Mouse (Mus musculus): ENCODE measurements at regions not wholly inside any gene's neighbourhood (a gene's known extent, or its start where the extent isn't known, plus 50 kb on each side); places are given as distances from the start of the nearest gene placed in this dataset.

- no peak for ATAC-seq (ENCODE audit: insufficient number of reproducible peaks, low FRiP score, low TSS enrichment, low read depth)
- H3K9me3 ChIP-seq (replicated peaks) = no peaks in the 10 kb centered on the region
- H3K4me2 ChIP-seq (replicated peaks) = no peak overlapping the region
- H3K27me3 ChIP-seq = no peaks in the 10 kb centered on the region
- H3K4me3 ChIP-seq (replicated peaks) = no peak overlapping the region
- no peak overlapping the region for H3K9ac ChIP-seq
- H3K4me1 ChIP-seq = no peaks in the 10 kb centered on the region
- no peaks in the 10 kb centered on the region for H3K36me3 ChIP-seq
- no peak overlapping the region for H3K27ac ChIP-seq (replicated peaks)
- WGBS = 50% methylated on average over 9 of the region's 9 CpGs
Measured at GRCm38 (mm10) chr6:17198876-17199275, 82.1 kb upstream of the Cav2 start.

DNA sequence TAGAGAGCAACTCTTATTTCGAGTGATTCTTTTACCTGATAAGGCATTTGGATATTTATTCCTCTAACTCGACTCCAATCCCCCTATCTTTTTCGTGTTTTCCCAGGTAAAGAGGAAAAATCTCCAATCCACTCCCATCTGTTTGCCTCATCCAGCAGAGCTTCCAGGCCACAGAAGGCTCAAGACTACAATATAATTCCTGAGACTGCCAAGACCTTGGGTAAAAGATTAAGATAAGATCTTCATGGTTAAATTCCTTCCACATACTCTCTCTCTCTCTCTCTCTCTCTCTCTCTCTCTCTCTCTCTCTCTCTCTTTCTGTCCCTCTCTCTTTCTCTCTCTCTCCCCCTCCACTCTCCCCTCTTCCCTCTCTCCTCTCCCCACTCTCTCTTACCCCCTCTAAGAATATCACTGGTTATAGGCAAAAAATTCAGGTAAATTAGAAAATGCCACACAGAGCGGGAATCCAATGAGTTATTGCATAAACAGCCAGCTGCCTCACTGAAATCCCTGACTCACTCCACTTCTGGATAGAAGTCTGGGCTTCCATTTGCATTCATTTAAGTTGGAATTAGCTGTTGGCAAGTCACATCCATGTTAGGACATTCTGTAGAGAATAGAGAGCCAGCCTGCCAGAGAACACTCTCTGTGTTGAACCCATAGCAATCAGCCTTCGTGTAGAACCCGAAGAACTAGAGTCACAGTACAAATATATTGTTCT lies 78.9 kb upstream of the Cav2 start:
- H3K36me3 ChIP-seq = no peaks in the 10 kb centered on the region
- H3K4me1 ChIP-seq = peaks cover 6% of the 10 kb centered on the region; the same call in 1 of the 2 replicates
- H3K27me3 ChIP-seq = no peaks in the 10 kb centered on the region
- no peak overlapping the region for H3K4me3 ChIP-seq (replicated peaks)
- 53% methylated on average over 6 of the region's 6 CpGs for WGBS
- no peak overlapping the region for H3K4me2 ChIP-seq (replicated peaks)
- no peaks in the 10 kb centered on the region for H3K9me3 ChIP-seq (replicated peaks)
- ATAC-seq (ENCODE audit: insufficient number of reproducible peaks, low FRiP score, low TSS enrichment, low read depth) = peak; percentile 34; the same call in 1 of the 2 replicates
- no peak overlapping the region for H3K9ac ChIP-seq
- no peak overlapping the region; the same call in 1 of the 2 replicates for H3K27ac ChIP-seq (replicated peaks)

DNA sequence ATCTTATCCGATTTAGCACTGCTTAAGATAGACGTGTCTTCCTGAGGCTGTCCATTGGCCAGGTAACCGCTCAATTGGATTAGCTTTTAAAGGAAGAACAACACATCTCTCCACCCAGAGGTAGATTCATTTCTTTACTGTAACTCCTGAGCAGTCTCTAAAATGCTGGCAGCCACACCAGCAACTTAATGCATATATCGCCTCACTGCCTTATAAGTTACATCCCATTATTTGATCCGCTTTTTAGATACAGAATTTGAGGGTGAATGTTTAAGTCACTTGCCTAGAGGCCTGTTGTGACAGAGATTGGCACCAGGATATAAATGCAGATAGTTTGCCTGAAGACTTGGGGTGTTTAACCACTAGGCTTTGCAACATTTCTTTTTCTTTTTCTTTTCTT lies 77.7 kb upstream of the Cav2 start:
- 86% methylated on average over 5 of the region's 5 CpGs for WGBS

DNA sequence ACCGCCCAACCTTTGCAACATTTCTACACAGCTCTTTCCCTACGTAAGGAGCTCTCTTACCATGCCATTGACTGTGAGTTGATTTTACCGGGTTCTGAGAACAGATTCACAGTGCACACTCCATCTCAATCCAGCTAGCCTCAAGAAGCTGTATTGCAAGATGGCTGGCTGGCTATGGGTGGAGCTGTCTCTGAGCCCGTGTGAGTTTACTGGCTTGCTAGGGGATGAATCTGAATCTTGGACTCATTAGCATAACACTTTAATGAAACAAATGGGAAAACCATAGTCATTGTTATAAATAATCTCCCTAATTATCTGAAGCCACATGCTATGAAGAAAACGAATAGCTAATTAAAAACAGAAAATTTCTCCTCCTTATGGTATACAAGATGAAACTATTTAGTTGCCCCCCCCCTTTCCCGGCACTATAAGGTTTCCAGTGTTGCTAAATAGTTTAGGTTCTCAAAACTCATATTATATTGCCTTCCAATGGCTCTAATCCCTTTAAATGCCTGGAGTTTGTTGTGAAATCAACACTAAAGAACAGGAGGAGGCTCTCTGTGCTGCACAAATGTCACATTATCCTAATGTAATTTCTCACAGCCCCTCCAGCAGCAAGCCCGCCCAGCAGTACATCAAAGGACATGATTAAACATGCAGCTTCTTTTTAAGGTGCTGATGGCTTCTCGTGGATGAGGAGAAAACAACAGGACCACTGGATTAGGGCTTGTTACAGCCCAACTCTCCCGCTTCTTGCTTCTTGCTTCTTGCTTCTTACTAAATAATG lies 76.9 kb upstream of the Cav2 start:
- H3K4me3 ChIP-seq (replicated peaks) = no peak overlapping the region
- ATAC-seq (ENCODE audit: insufficient number of reproducible peaks, low FRiP score, low TSS enrichment, low read depth) = peak; percentile 24; the same call in 1 of the 2 replicates
- no peak overlapping the region for H3K9ac ChIP-seq
- 46% methylated on average over 9 of the region's 9 CpGs for WGBS
- H3K36me3 ChIP-seq = no peaks in the 10 kb centered on the region
- peaks cover 6% of the 10 kb centered on the region; the same call in 1 of the 2 replicates for H3K4me1 ChIP-seq
- H3K9me3 ChIP-seq (replicated peaks) = no peaks in the 10 kb centered on the region
- no peaks in the 10 kb centered on the region for H3K27me3 ChIP-seq
- 0 out of 2 replicates have a peak overlapping the region, but pooled peaks have one; percentile 11 for H3K27ac ChIP-seq (replicated peaks)
- H3K4me2 ChIP-seq (replicated peaks) = no peak overlapping the region

More for the DNA sequence above, 77.7 kb upstream of the Cav2 start:
- H3K9me3 ChIP-seq (replicated peaks) = no peaks in the 10 kb centered on the region
- H3K27ac ChIP-seq (replicated peaks) = 0 out of 2 replicates have a peak overlapping the region, but pooled peaks have one; percentile 8
- peaks cover 6% of the 10 kb centered on the region; the same call in 1 of the 2 replicates for H3K4me1 ChIP-seq
- H3K4me2 ChIP-seq (replicated peaks) = no peak overlapping the region
- no peaks in the 10 kb centered on the region for H3K27me3 ChIP-seq
- no peaks in the 10 kb centered on the region for H3K36me3 ChIP-seq
- ATAC-seq (ENCODE audit: insufficient number of reproducible peaks, low FRiP score, low TSS enrichment, low read depth) = no peak
- H3K9ac ChIP-seq = no peak overlapping the region
- H3K4me3 ChIP-seq (replicated peaks) = no peak overlapping the region

GRCm38 (mm10) chr6:17206932-17207331 lies 74.1 kb upstream of the Cav2 start:
- H3K27me3 ChIP-seq = no peaks in the 10 kb centered on the region
- WGBS = 93% methylated on average over 3 of the region's 3 CpGs
- no peak for ATAC-seq (ENCODE audit: insufficient number of reproducible peaks, low FRiP score, low TSS enrichment, low read depth)
- H3K9ac ChIP-seq = no peak overlapping the region
- H3K4me2 ChIP-seq (replicated peaks) = no peak overlapping the region
- H3K4me3 ChIP-seq (replicated peaks) = no peak overlapping the region
- no peaks in the 10 kb centered on the region for H3K9me3 ChIP-seq (replicated peaks)
- peaks cover 6% of the 10 kb centered on the region; the same call in 1 of the 2 replicates for H3K4me1 ChIP-seq
- no peaks in the 10 kb centered on the region for H3K36me3 ChIP-seq
- no peak overlapping the region for H3K27ac ChIP-seq (replicated peaks)

DNA sequence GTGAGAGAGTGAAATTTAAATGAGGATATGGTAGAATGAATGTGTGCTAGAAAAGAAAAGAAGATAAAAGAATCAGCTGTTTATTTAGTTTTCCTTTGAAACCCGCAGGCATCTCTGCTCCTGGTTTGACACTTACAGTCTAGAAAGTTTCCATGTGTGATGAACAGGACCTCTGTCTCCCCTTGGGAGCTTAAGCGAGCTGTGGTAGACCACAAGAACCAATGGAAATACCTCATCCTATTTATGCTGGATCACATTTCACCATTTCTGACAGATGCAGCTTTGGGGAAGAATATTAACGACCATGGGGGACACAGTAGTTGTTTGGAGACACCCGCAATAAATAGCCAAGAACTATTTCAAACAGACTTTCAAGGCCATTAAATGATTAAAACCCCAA lies 71.2 kb upstream of the Cav2 start:
- Histone ChIP-seq H3K36me3 (no peaks in the 10 kb centered on the region), H3K4me2 (replicated peaks) (no peak overlapping the region), H3K27ac (replicated peaks) (no peak overlapping the region), H3K9me3 (replicated peaks) (no peaks in the 10 kb centered on the region), H3K27me3 (no peaks in the 10 kb centered on the region), H3K9ac (no peak overlapping the region), H3K4me3 (replicated peaks) (no peak overlapping the region), H3K4me1 (no peaks in the 10 kb centered on the region; the same call in 1 of the 2 replicates)
- no peak for ATAC-seq (ENCODE audit: insufficient number of reproducible peaks, low FRiP score, low TSS enrichment, low read depth)
- whole genome bisulfite sequencing = 25% methylated on average over 4 of the region's 4 CpGs

- no peaks in the 10 kb centered on the region for H3K4me1 ChIP-seq
- H3K9ac ChIP-seq = no peak overlapping the region
- H3K4me2 ChIP-seq (replicated peaks) = no peak overlapping the region
- H3K9me3 ChIP-seq (replicated peaks) = no peaks in the 10 kb centered on the region
- no peaks in the 10 kb centered on the region for H3K27me3 ChIP-seq
- WGBS = 22% methylated on average over 5 of the region's 5 CpGs
- no peak for ATAC-seq (ENCODE audit: insufficient number of reproducible peaks, low FRiP score, low TSS enrichment, low read depth)
- no peak overlapping the region for H3K27ac ChIP-seq (replicated peaks)
- no peaks in the 10 kb centered on the region for H3K36me3 ChIP-seq
- no peak overlapping the region for H3K4me3 ChIP-seq (replicated peaks)
Measured at GRCm38 (mm10) chr6:17211346-17211745, 69.6 kb upstream of the Cav2 start.

DNA sequence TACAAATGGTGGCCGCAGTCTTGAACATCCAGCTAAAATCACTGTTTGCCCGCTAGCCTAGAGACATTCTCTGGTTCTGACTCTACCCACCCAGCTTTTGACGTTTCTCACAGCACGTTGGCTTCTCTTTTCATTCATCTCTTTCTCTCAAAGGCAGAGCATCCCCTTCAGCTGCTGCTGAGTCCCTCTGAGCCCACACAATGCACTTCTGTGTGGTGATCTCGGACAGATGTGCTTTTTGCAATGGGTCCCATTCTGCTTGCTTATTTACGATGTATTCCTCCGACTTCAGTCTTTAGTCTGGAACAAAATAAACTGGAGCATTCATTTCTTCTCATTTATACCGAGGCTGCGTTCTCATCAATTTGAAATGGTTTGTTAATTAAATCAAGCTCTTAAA lies 66.2 kb upstream of the Cav2 start:
- no peaks in the 10 kb centered on the region for H3K27me3 ChIP-seq
- no peak overlapping the region for H3K4me2 ChIP-seq (replicated peaks)
- ATAC-seq (ENCODE audit: insufficient number of reproducible peaks, low FRiP score, low TSS enrichment, low read depth) = no peak
- H3K9ac ChIP-seq = no peak overlapping the region
- WGBS = 49% methylated on average over 9 of the region's 9 CpGs
- H3K27ac ChIP-seq (replicated peaks) = no peak overlapping the region
- no peak overlapping the region for H3K4me3 ChIP-seq (replicated peaks)
- no peaks in the 10 kb centered on the region for H3K4me1 ChIP-seq
- H3K9me3 ChIP-seq (replicated peaks) = no peaks in the 10 kb centered on the region
- no peaks in the 10 kb centered on the region for H3K36me3 ChIP-seq

DNA sequence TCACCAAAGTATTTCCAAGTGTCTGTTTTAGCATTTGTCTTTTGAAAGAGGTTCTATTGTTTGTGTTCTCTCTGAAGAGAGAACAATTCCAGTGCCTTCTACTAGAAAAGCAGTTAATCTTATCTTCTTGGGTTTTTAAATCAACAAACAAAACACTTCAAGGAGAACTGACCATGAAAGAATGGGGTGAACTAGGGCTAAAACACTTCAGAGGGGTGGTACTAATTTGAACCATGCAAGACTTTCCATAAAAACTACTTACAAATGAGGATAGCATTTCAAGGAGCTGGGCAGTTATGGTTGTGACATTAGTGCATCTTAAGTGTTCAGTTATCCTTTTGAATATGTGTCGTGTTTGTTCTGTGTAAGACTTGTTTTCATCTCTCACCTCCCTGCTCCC lies 64.5 kb upstream of the Cav2 start:
- Histone ChIP-seq H3K4me2 (replicated peaks) (no peak overlapping the region), H3K36me3 (no peaks in the 10 kb centered on the region), H3K4me3 (replicated peaks) (no peak overlapping the region), H3K27ac (replicated peaks) (no peak overlapping the region), H3K9ac (no peak overlapping the region), H3K27me3 (no peaks in the 10 kb centered on the region), H3K9me3 (replicated peaks) (no peaks in the 10 kb centered on the region), H3K4me1 (no peaks in the 10 kb centered on the region)
- 72% methylated on average over 1 of the region's 1 CpGs for WGBS
- ATAC-seq (ENCODE audit: insufficient number of reproducible peaks, low FRiP score, low TSS enrichment, low read depth) = no peak

GRCm38 (mm10) chr6:17223744-17224143 lies 57.2 kb upstream of the Cav2 start:
- Histone ChIP-seq H3K4me2 (replicated peaks) (no peak overlapping the region), H3K36me3 (no peaks in the 10 kb centered on the region), H3K9ac (no peak overlapping the region), H3K4me1 (no peaks in the 10 kb centered on the region), H3K4me3 (replicated peaks) (no peak overlapping the region), H3K27ac (replicated peaks) (no peak overlapping the region), H3K27me3 (no peaks in the 10 kb centered on the region), H3K9me3 (replicated peaks) (0 out of 2 replicates have a peak, but pooled peaks cover 4% of the 10 kb centered on the region)
- ATAC-seq (ENCODE audit: insufficient number of reproducible peaks, low FRiP score, low TSS enrichment, low read depth) = no peak
- WGBS = 80% methylated on average over 2 of the region's 2 CpGs

- H3K27ac ChIP-seq (replicated peaks) = no peak overlapping the region
- H3K9me3 ChIP-seq (replicated peaks) = 0 out of 2 replicates have a peak, but pooled peaks cover 4% of the 10 kb centered on the region
- no peaks in the 10 kb centered on the region for H3K4me1 ChIP-seq
- no peaks in the 10 kb centered on the region for H3K36me3 ChIP-seq
- H3K9ac ChIP-seq = no peak overlapping the region
- WGBS = 47% methylated on average over 5 of the region's 5 CpGs
- H3K27me3 ChIP-seq = no peaks in the 10 kb centered on the region
- no peak overlapping the region for H3K4me3 ChIP-seq (replicated peaks)
- no peak for ATAC-seq (ENCODE audit: insufficient number of reproducible peaks, low FRiP score, low TSS enrichment, low read depth)
- H3K4me2 ChIP-seq (replicated peaks) = no peak overlapping the region
Measured at GRCm38 (mm10) chr6:17224852-17225251, 56.1 kb upstream of the Cav2 start.

Data from embryonic facial prominence, embryonic 15.5 days (tissue).